Mouse (Mus musculus) ES-E14 (cell line): ENCODE measurements at regions not wholly inside any gene's neighbourhood (a gene's known extent, or its start where the extent isn't known, plus 50 kb on each side); places are given as distances from the start of the nearest gene placed in this dataset.

Experiments
- DNase-seq: peaks from one replicate; pipeline ENCODE4 v3.0.0-alpha.2; 2013; ENCODE audit warnings: low read depth, low spot score
- H3K27ac ChIP-seq: 2 replicates; pipeline ENCODE4 v1.5.1; 2012; ENCODE audit warnings: low read depth, mild to moderate bottlenecking, low read length, moderate library complexity, mixed read lengths; ENCODE audit not compliant: poor library complexity, insufficient read depth, severe bottlenecking
- H3K36me3 ChIP-seq: 2 replicates; pipeline ENCODE4 v1.6.1; 2012; ENCODE audit warnings: mild to moderate bottlenecking, low read length, moderate library complexity, mixed read lengths; ENCODE audit not compliant: control insufficient read depth, poor library complexity, insufficient read depth, severe bottlenecking
- H3K4me1 ChIP-seq, 2 experiments: fragments of 150-350 bp in 1 of 2; sonication (generic) in 1 of 2; 2 replicates each; pipeline ENCODE4 v1.6.1; 2012; ENCODE audit warnings: low read length in 2 of 2, mild to moderate bottlenecking in 1 of 2, mixed read lengths in 1 of 2; ENCODE audit not compliant: control insufficient read depth in 2 of 2, insufficient read depth in 2 of 2, poor library complexity in 1 of 2
- H3K4me3 ChIP-seq, 2 experiments: fragments of 150-350 bp in 1 of 2; sonication (generic) in 1 of 2; 2 replicates each; pipeline ENCODE4 v1.5.1; 2012; ENCODE audit warnings: low read length in 2 of 2, low read depth in 1 of 2, mild to moderate bottlenecking in 1 of 2, mixed read lengths in 1 of 2; ENCODE audit not compliant: insufficient read depth in 1 of 2, poor library complexity in 1 of 2, severe bottlenecking in 1 of 2
- H3K9ac ChIP-seq: 2 replicates; pipeline ENCODE4 v1.6.1; 2012; ENCODE audit warnings: low read depth, mild to moderate bottlenecking, low read length, mixed read lengths; ENCODE audit not compliant: poor library complexity, insufficient read depth, severe bottlenecking
- H3K9me3 ChIP-seq: fragments of 150-350 bp; sonication (generic); 2 replicates; pipeline ENCODE4 v1.6.1; 2012; ENCODE audit warnings: low read depth, mild to moderate bottlenecking, low read length; ENCODE audit not compliant: control insufficient read depth, insufficient read depth
- CHD2 ChIP-seq: IDR thresholded peaks from 2 replicates; pipeline ENCODE4 v1.6.1; 2014; ENCODE audit warnings: mild to moderate bottlenecking, low read depth, low read length, inconsistent platforms
- HCFC1 ChIP-seq: IDR thresholded peaks from 2 replicates; pipeline ENCODE4 v1.6.1; 2012; ENCODE audit warnings: low read length, inconsistent platforms, borderline replicate concordance; ENCODE audit not compliant: insufficient read depth
- MAFK ChIP-seq: IDR thresholded peaks from 2 replicates; pipeline ENCODE4 v1.6.1; 2014; ENCODE audit warnings: mild to moderate bottlenecking, low read depth, low read length, inconsistent platforms; ENCODE audit not compliant: insufficient read depth
- ZC3H11A ChIP-seq: IDR thresholded peaks from 2 replicates; pipeline ENCODE4 v1.6.1; 2012; ENCODE audit warnings: low read depth, mild to moderate bottlenecking, inconsistent platforms, low read length, borderline replicate concordance
- ZNF384 ChIP-seq: IDR thresholded peaks from 2 replicates; pipeline ENCODE4 v1.6.1; 2012; ENCODE audit warnings: low read depth, low read length, inconsistent platforms
- in situ Hi-C, 2 experiments: fragments of 600-800 bp; cut with MboI; formaldehyde crosslinking; loops; one replicate each; pipeline ENCODE4 v1.15.1; 2025; ENCODE audit warnings: low sequenced_read_pairs in 2 of 2, inconsistent platforms in 1 of 2; ENCODE audit not compliant: unreplicated experiment in 2 of 2

- peaks cover 0 to 2% of the 10 kb centered on the region in 2 experiments; a peak in 1 of 4 replicates for H3K4me1 ChIP-seq
- TF ChIP-seq MAFK (no peak), ZNF384 (no peak), ZC3H11A (no peak), CHD2 (no peak), HCFC1 (no peak)
- in situ Hi-C loops: no loop called here
These were observed 97.0 kb upstream of the Tnfaip3 start for GRCm38 (mm10) chr10:19112459-19112858.

GRCm38 (mm10) chr10:19105231-19105681, 89.8 kb upstream of the Tnfaip3 start:
- H3K9me3 ChIP-seq: no peaks in the 10 kb centered on the region
- in situ Hi-C loops: no loop called here
- DNase-seq: no peak
- no peak for TF ChIP-seq ZC3H11A
- no peaks in the 10 kb centered on the region for H3K4me1 ChIP-seq
- H3K9ac ChIP-seq: no peak overlapping the region
- H3K36me3 ChIP-seq: no peaks in the 10 kb centered on the region
- H3K27ac ChIP-seq: no peak overlapping the region
- H3K4me3 ChIP-seq: no peak overlapping the region

More at GRCm38 (mm10) chr10:19112459-19112858, 97.0 kb upstream of the Tnfaip3 start:
- Histone ChIP-seq H3K36me3 (no peaks in the 10 kb centered on the region), H3K9ac (no peak overlapping the region), H3K4me3 (no peak overlapping the region), H3K27ac (no peak overlapping the region), H3K9me3 (no peaks in the 10 kb centered on the region)
- no peak for DNase-seq

GRCm38 (mm10) chr10:19104671-19105203, 89.3 kb upstream of the Tnfaip3 start:
- Histone ChIP-seq H3K9me3 (no peaks in the 10 kb centered on the region), H3K4me1 (no peaks in the 10 kb centered on the region), H3K27ac (no peak overlapping the region), H3K9ac (no peak overlapping the region), H3K36me3 (no peaks in the 10 kb centered on the region), H3K4me3 (no peak overlapping the region)
- in situ Hi-C loops: no loop called here
- DNase-seq: no peak
- TF ChIP-seq ZC3H11A (no peak), CHD2 (no peak), ZNF384 (no peak), HCFC1 (no peak), MAFK (no peak)

GRCm38 (mm10) chr10:19099369-19100285, 84.2 kb upstream of the Tnfaip3 start:
- H3K9ac ChIP-seq: no peak overlapping the region
- no peak for TF ChIP-seq MAFK
- no peak for TF ChIP-seq ZC3H11A
- no peak for TF ChIP-seq HCFC1
- TF ChIP-seq ZNF384: no peak
- no peak for TF ChIP-seq CHD2
- no peaks in the 10 kb centered on the region for H3K9me3 ChIP-seq
- in situ Hi-C loops: no loop called here
- H3K4me3 ChIP-seq: no peak overlapping the region
- DNase-seq: no peak
- no peaks in the 10 kb centered on the region for H3K4me1 ChIP-seq
- H3K27ac ChIP-seq: no peak overlapping the region
- H3K36me3 ChIP-seq: no peaks in the 10 kb centered on the region
